Mouse (Mus musculus): ENCODE results near the gene Kcp.

DNA sequence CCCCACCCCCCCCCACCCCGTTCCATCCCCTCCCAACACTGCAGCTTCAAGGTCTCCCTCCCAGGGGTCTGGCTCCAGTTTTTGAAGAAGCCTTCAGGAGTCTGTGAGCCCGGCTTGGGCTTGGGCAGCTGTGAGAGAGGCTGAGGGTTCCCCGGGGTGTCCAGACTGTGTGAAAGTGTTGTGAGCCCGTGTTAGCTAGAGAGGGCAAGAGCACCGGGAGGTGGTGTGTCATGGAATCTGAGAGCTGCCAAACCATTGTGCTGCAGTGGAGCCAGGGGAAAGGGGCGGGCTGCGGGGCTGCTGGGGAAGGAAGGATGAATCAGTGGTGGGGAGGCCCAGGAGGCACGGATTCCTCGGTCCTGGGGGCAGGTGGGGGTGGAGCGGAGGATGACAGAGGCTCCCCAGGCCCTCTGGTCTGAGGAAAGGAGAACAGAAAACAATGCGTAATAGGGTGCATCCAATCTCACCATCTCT lies 71.3 kb downstream of the Kcp start:
- no peak for TF ChIP-seq CTCF (conservative IDR thresholded peaks at IDR 0.05; ENCODE audit: insufficient read depth, insufficient read length, low read depth, low read length)
- no peak for TF ChIP-seq POLR2A (IDR thresholded peaks at IDR 0.05; ENCODE audit: low read depth, low read length)

Data from kidney, adult 2 months (tissue).